Mouse (Mus musculus) cerebellum, postnatal 10 days (tissue): ENCODE results near the gene Gm7247.
"Not testable (repeated sequence)": the region's sequence is repeated elsewhere in the genome, so short reads cannot be mapped to it uniquely, and the experiment has no call there.

Experiments used
- DNase-seq, 2 experiments: peaks; one replicate each; pipeline ENCODE4 v3.0.0; 2021; ENCODE audit warnings: mixed read lengths in 2 of 2

Gene Gm7247

GRCm38 (mm10) chr14:51361456-51361855, at the start of gene Gm7247:
Gene Gm7247, plus strand, starts transcription at chr14:51361756.
- DNase-seq, result no peak

- no peak for DNase-seq
Observed at GRCm38 (mm10) chr14:51324001-51324400, 37.6 kb upstream of the Gm7247 start.

GRCm38 (mm10) chr14:51346027-51346426, 15.5 kb upstream of the Gm7247 start:
- peak; percentile 10 to 24 for DNase-seq

GRCm38 (mm10) chr14:51358111-51358982, 3.2 kb upstream of the Gm7247 start:
- DNase-seq, result peak; percentile 32 to 44

DNA sequence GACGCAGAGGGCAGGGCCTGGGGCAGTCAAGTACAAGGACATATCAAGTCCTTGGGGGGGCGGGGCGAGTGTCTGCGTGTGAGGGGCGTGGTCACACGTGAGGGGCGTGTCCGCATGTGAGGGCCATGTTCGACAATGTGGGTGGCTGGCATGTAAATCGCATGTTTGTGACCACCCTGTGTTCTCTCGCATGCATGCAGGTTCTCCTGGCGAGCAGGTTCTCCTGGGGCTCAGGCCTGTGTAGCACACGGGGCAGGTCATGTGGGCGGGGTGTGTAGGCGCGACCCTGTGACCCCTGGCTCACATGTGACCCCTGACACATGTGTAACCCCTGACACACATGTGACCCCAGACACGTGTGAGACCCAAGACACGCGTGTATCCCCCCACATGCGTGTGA, 21.2 kb downstream of the Gm7247 start:
- DNase-seq, result no peak

- no peak for DNase-seq
Observed at GRCm38 (mm10) chr14:51384351-51384750, 22.8 kb downstream of the Gm7247 start.

GRCm38 (mm10) chr14:51385741-51386140, 24.2 kb downstream of the Gm7247 start:
- DNase-seq, result no peak

- no peak for DNase-seq
Observed at GRCm38 (mm10) chr14:51387768-51388167, 26.2 kb downstream of the Gm7247 start.

DNA sequence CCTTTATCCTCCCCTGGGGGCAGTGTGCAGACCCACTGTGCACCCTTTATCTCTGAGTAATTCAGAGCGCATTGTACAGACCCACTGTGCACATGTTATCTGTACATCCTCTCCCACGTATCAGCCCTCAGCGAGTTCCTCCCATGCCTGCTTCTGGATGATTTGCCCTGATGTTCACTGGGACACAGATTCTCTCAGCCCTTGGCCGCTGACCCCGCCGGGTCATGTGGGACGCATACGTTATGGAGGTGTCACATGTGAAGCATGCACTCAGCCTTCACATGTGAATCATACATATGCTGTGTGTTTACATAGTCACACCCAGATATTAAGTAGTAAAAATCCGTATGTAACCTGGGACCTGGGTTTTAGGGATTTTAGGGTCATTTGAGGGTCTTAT, 26.7 kb downstream of the Gm7247 start:
- DNase-seq, result no peak

DNA sequence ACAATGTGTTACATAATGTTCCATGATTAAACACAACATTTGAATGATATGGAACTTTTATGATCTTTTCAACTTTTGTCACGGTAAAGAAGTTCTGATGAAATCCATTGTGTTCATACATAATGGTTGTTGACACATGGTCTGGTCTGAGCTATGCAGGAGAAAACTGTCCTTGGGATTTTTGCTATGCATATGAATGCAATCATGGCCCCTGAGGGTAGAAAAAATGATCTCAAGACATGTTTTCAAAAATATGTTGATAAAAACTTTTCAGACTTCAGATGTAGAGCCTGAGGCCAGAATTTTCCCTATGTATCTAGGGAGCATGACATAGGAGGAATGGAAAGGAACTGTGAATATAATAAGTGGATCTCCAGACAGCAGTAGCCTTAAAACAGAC, 49.0 kb downstream of the Gm7247 start, which contains the start of gene Vmn2r88:
Gene Vmn2r88, plus strand, starts transcription at position 301 of the 400 bp plus-strand sequence.
- no peak for DNase-seq

DNA sequence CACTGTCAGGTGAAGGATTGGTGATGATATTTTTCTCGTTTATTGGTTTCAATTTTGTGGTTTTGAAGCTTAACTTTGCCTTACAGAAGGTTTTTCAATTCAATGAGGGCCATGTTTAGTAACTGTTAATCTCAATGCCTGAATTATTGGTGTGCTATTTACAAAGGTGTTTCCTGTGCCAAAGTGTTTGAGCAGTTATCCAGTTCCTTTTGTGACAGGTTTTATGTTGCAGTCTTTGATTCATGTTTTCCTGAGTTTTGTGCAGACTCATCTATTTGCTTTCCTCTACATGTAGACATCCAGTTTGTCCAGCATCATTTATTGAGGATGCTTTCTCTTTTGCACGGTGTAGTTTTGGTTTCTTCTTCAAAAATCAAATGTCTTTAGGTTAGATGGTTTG, 62.3 kb downstream of the Gm7247 start:
- no peak for DNase-seq

- peak; percentile 5 to 22 for DNase-seq
Observed at GRCm38 (mm10) chr14:51430138-51430537, 68.6 kb downstream of the Gm7247 start.

GRCm38 (mm10) chr14:51434546-51434945, 73.0 kb downstream of the Gm7247 start:
- peak in 1 of 2 experiments; percentile 3 for DNase-seq

DNA sequence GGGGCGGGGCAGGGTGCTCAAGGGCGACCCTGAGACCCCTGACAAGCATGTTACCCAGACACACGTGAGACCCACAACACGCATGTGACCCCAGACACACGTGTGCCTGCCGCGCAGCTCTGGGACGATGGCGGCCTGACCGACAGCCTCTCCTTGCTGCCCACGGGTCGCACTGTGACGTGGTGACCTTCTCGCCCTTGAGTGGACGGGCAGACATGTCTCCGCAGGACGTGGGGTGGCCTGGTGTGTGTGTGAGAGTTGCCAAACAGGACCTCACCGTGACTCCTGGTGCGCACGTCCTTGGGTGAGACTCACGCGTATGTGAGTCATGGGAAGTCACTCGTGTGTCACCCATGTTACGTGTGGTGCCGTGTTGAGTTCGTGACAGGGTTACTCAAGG, 73.5 kb downstream of the Gm7247 start:
- DNase-seq, result no peak

GRCm38 (mm10) chr14:51438955-51439354, 77.4 kb downstream of the Gm7247 start:
- no peak for DNase-seq

DNA sequence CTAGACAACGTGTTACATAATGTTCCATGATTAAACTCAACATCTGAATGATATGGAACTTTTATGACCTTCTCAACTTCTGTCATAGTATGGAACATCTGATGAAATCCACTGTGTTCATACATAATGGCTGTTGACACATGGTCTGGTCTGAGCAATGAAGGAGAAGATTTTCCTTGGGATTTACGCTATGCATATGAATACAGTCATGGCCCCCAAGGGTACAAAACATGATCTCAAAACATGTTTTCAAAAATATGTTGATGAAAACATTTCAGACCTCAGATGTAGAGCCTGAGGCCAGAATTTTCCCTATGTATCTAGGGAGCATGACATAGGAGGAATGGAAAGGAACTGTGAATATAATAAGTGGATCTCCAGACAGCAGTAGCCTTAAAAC, 90.0 kb downstream of the Gm7247 start, which contains the start of gene Vmn2r89:
Gene Vmn2r89, plus strand, starts transcription at position 301 of the 400 bp plus-strand sequence.
- not testable (repeated sequence) for DNase-seq

GRCm38 (mm10) chr14:51480278-51480677, 118.7 kb downstream of the Gm7247 start:
- peak in 1 of 2 experiments; percentile 6 for DNase-seq

GRCm38 (mm10) chr14:51481332-51482015, 119.9 kb downstream of the Gm7247 start:
- peak; percentile 11 to 13 for DNase-seq

DNA sequence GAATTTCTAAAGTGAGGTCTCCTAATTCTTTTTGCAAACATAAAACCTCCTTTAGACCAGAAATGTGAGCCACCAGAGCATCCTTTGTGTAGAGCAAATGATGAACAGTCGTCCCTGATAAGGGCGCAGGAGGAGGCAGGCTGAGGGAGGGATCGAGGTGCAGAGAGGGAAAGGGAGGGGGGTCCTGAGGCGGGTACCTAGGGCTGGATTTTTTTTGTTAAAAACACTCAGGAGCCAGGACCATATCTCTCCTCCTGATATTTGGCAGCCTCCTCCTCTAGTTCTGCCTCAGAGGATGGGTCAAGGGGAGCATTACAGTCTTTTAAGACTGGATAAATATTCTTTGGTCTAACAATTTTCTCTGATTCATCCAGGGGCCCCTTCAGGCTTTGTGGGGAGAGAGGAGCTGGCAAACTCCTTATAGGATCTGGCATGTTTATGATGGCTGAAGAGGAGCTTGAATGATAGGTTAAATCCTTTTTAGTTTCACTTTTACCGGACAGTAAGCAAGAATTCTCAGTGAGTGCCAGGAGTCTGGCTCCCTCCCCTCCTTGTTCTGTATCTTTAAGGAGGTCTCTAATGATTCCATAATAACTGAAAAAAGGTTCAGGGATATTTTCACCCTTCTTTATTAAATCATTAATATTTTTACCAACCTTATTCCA, 120.6 kb downstream of the Gm7247 start:
- no peak for DNase-seq

DNA sequence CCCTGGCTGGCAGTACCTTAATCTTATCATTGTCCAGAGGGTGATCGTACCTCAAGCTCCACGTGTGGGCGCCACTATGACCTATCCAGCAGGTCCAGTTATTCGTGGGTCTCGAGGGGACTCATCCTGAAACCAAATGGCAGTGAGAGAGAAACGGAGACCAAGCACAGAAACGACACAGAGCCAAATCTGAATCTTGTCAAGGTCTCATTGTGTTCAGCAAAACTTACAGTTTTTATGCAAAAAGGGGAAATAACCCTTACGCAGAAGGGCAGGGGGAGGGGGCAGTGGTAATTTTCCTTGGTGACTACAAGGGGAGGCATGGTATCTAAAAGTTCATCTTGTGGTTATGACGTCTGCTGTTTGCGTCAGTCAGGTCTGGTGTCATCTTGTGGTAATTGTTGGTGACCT, 121.4 kb downstream of the Gm7247 start:
- DNase-seq, result not testable (repeated sequence)

DNA sequence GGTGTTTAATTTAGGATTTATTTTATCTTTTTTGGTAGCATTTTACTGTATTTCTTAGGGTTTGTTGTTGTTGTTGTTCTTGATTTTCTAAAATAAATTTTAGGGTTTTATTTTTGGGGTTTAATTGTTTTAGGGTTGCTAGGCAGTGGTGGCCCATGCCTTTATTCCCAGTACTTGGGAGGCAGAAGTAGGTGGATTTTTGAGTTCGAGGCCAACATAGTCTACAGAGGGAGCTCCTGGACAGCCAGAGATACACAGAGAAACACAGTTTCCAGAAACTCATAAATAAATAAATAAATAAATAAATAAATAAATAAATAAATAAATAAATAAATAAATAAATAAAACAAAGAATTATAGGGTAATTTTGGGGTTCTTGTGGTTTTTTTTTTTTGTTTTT, 122.1 kb downstream of the Gm7247 start:
- DNase-seq, result no peak

GRCm38 (mm10) chr14:51486111-51486510, 124.6 kb downstream of the Gm7247 start:
- DNase-seq, result no peak

DNA sequence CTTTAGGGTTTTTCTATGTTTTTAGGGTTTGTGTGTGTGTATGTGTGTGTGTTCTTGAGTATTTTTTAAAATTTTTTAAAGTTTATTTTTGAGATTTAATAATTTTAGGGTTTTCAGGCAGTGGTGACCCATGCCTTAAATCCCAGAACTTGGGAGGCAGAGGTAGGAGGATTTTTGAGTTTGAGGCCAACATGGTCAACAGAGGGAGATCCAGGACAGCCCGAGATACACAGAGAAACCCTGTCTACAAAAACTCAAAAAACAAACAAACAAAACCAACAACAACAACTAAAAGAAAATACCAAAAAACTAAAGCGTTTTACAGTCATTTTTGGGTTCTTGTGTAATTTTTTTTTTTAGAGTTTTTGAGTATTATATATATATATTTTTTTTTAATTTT, 134.2 kb downstream of the Gm7247 start:
- DNase-seq, result peak in 1 of 2 experiments; percentile 7
